Mouse (Mus musculus) heart, embryonic 16.5 days (tissue): ENCODE data around the gene Palld. TPM values are rescaled to one million over a fixed set of nuclear protein-coding genes. Genes with fewer than 3 reads are reported as not detected.

Experiments
- ATAC-seq: fragments of 200-750 bp; cut with Nextera tagmentation; replicated peaks from 2 replicates; pipeline ENCODE4 v1.8.0; 2017; ENCODE audit warnings: moderate number of reproducible peaks; ENCODE audit not compliant: insufficient read depth, low FRiP score; ENCODE audit errors: extremely low read depth
- H3K27ac ChIP-seq: fragments of 300-500 bp; sonication (generic); 2 replicates; pipeline ENCODE4 v1.5.1; 2014; ENCODE audit warnings: mild to moderate bottlenecking, low read length, control low read depth, moderate library complexity
- H3K27me3 ChIP-seq: fragments of 300-500 bp; sonication (generic); 2 replicates; pipeline ENCODE4 v1.6.1; 2014; ENCODE audit warnings: low read length, mixed read lengths; ENCODE audit not compliant: control insufficient read depth, insufficient read depth
- H3K36me3 ChIP-seq: fragments of 300-500 bp; sonication (generic); 2 replicates; pipeline ENCODE4 v1.6.1; 2014; ENCODE audit not compliant: control insufficient read depth, insufficient read depth
- H3K4me1 ChIP-seq: fragments of 300-500 bp; sonication (generic); 2 replicates; pipeline ENCODE4 v1.6.1; 2014; ENCODE audit warnings: low read length, mixed read lengths; ENCODE audit not compliant: control insufficient read depth, insufficient read depth
- H3K4me2 ChIP-seq: fragments of 300-500 bp; sonication (generic); 2 replicates; pipeline ENCODE4 v1.6.1; 2014; ENCODE audit warnings: low read depth, mild to moderate bottlenecking, control low read depth, low read length
- H3K4me3 ChIP-seq: fragments of 300-500 bp; sonication (generic); 2 replicates; pipeline ENCODE4 v1.5.1; 2014; ENCODE audit warnings: mild to moderate bottlenecking, control low read depth, low read length
- H3K9ac ChIP-seq: fragments of 300-500 bp; sonication (generic); 2 replicates; pipeline ENCODE4 v1.6.1; 2014; ENCODE audit warnings: low read length, control low read depth
- H3K9me3 ChIP-seq: fragments of 300-500 bp; sonication (generic); replicated peaks from 2 replicates; pipeline ENCODE4 v1.6.1; 2016; ENCODE audit warnings: low read length; ENCODE audit not compliant: control insufficient read depth
- WGBS: fragments of 180-500 bp; shearing (Covaris S2); extraction: QIAGEN DNeasy Blood & Tissue Kit; methylation state at CpG from one replicate; pipeline ENCODE4 v1.1.7; 2014; 5-methylcytosine and 5-hydroxymethylcytosine counted together
- polyA plus RNA-seq: library from polyadenylated mRNA; unstranded; fragments of >200 nt; fragmentation: Nextera tagmentation; extraction: Ambion mirVana; gene quantifications from 2 replicates; pipeline ENCODE4 v1.2.1, GENCODE M21; 2015

Gene Palld
- polyA plus RNA-seq, 1 experiment from 2014 or later: 190 TPM

GRCm38 (mm10) chr8:61549585-61549984, 352.9 kb downstream of the Palld start:
- no peaks in the 10 kb centered on the region for H3K27me3 ChIP-seq
- H3K4me2 ChIP-seq: no peak overlapping the region
- peaks cover 8% of the 10 kb centered on the region for H3K4me1 ChIP-seq
- ATAC-seq: 0 out of 2 replicates have a peak, but pooled peaks have one; percentile 11
- 68% methylated on average over 40 of the region's 41 CpGs for WGBS
- H3K9me3 ChIP-seq: peaks cover 12% of the 10 kb centered on the region
- H3K4me3 ChIP-seq: no peak overlapping the region
- no peak overlapping the region for H3K9ac ChIP-seq
- H3K36me3 ChIP-seq: peaks cover 25% of the 10 kb centered on the region
- H3K27ac ChIP-seq: no peak overlapping the region

- no peak overlapping the region for H3K4me3 ChIP-seq
- peaks cover 30% of the 10 kb centered on the region for H3K36me3 ChIP-seq
- no peak for ATAC-seq
- H3K4me2 ChIP-seq: no peak overlapping the region
- peaks cover 14% of the 10 kb centered on the region for H3K4me1 ChIP-seq
- peak overlapping the region; percentile 16; the same call in 1 of the 2 replicates for H3K27ac ChIP-seq
- H3K9me3 ChIP-seq: no peaks in the 10 kb centered on the region
- no peak overlapping the region for H3K9ac ChIP-seq
- H3K27me3 ChIP-seq: no peaks in the 10 kb centered on the region
- 47% methylated on average over 7 of the region's 7 CpGs for WGBS
Measured at GRCm38 (mm10) chr8:61539828-61540500, 362.5 kb downstream of the Palld start.

- H3K27me3 ChIP-seq: no peaks in the 10 kb centered on the region
- H3K4me3 ChIP-seq: no peak overlapping the region
- 52% methylated on average over 5 of the region's 5 CpGs for WGBS
- H3K9me3 ChIP-seq: no peaks in the 10 kb centered on the region
- H3K4me2 ChIP-seq: no peak overlapping the region
- ATAC-seq: 0 out of 2 replicates have a peak, but pooled peaks have one; percentile 30
- H3K9ac ChIP-seq: no peak overlapping the region
- 0 out of 2 replicates have a peak overlapping the region, but pooled peaks have one; percentile 27 for H3K27ac ChIP-seq
- H3K4me1 ChIP-seq: peaks cover 18% of the 10 kb centered on the region
- H3K36me3 ChIP-seq: peaks cover 35% of the 10 kb centered on the region
Measured at GRCm38 (mm10) chr8:61537471-61537870, 365.0 kb downstream of the Palld start.

GRCm38 (mm10) chr8:61535472-61535871, 367.0 kb downstream of the Palld start:
- 77% methylated on average over 11 of the region's 11 CpGs for WGBS
- Histone ChIP-seq H3K4me1 (peaks cover 18% of the 10 kb centered on the region), H3K4me2 (no peak overlapping the region), H3K9ac (no peak overlapping the region), H3K27ac (peak overlapping the region; percentile 62), H3K27me3 (no peaks in the 10 kb centered on the region), H3K4me3 (no peak overlapping the region), H3K9me3 (no peaks in the 10 kb centered on the region), H3K36me3 (peaks cover 51% of the 10 kb centered on the region)
- ATAC-seq: no peak

GRCm38 (mm10) chr8:61533356-61533926, 369.0 kb downstream of the Palld start:
- Histone ChIP-seq H3K4me3 (no peak overlapping the region), H3K9me3 (no peaks in the 10 kb centered on the region), H3K4me1 (peaks cover 18% of the 10 kb centered on the region), H3K27ac (no peak overlapping the region), H3K36me3 (peaks cover 55% of the 10 kb centered on the region), H3K4me2 (no peak overlapping the region), H3K27me3 (no peaks in the 10 kb centered on the region), H3K9ac (no peak overlapping the region)
- 53% methylated on average over 16 of the region's 16 CpGs for WGBS
- no peak for ATAC-seq

GRCm38 (mm10) chr8:61532831-61533230, 369.7 kb downstream of the Palld start:
- Histone ChIP-seq H3K36me3 (peaks cover 49% of the 10 kb centered on the region), H3K4me1 (peaks cover 12% of the 10 kb centered on the region), H3K27me3 (no peaks in the 10 kb centered on the region), H3K9ac (no peak overlapping the region), H3K9me3 (no peaks in the 10 kb centered on the region), H3K4me3 (no peak overlapping the region), H3K27ac (no peak overlapping the region), H3K4me2 (no peak overlapping the region)
- 79% methylated on average over 5 of the region's 5 CpGs for WGBS
- no peak for ATAC-seq

GRCm38 (mm10) chr8:61531944-61532795, 370.3 kb downstream of the Palld start:
- no peak for ATAC-seq
- WGBS: 66% methylated on average over 22 of the region's 22 CpGs
- peaks cover 53% of the 10 kb centered on the region for H3K36me3 ChIP-seq

GRCm38 (mm10) chr8:61528642-61529041, 373.8 kb downstream of the Palld start:
- ATAC-seq: no peak
- H3K9ac ChIP-seq: no peak overlapping the region
- 72% methylated on average over 6 of the region's 6 CpGs for WGBS
- H3K9me3 ChIP-seq: no peaks in the 10 kb centered on the region
- no peaks in the 10 kb centered on the region for H3K27me3 ChIP-seq
- no peak overlapping the region for H3K27ac ChIP-seq
- peaks cover 55% of the 10 kb centered on the region for H3K36me3 ChIP-seq
- no peaks in the 10 kb centered on the region for H3K4me1 ChIP-seq
- H3K4me2 ChIP-seq: no peak overlapping the region
- H3K4me3 ChIP-seq: no peak overlapping the region

More at GRCm38 (mm10) chr8:61531944-61532795, 370.3 kb downstream of the Palld start:
- H3K9ac ChIP-seq: no peak overlapping the region
- no peak overlapping the region for H3K27ac ChIP-seq
- no peaks in the 10 kb centered on the region for H3K27me3 ChIP-seq
- no peaks in the 10 kb centered on the region for H3K9me3 ChIP-seq
- no peak overlapping the region for H3K4me2 ChIP-seq
- H3K4me3 ChIP-seq: no peak overlapping the region
- peaks cover 6% of the 10 kb centered on the region for H3K4me1 ChIP-seq

GRCm38 (mm10) chr8:61528197-61528596, 374.3 kb downstream of the Palld start:
- no peak overlapping the region for H3K9ac ChIP-seq
- peaks cover 56% of the 10 kb centered on the region for H3K36me3 ChIP-seq
- H3K4me2 ChIP-seq: no peak overlapping the region
- H3K4me1 ChIP-seq: no peaks in the 10 kb centered on the region
- ATAC-seq: no peak
- no peaks in the 10 kb centered on the region for H3K27me3 ChIP-seq
- no peak overlapping the region for H3K27ac ChIP-seq
- WGBS: 89% methylated on average over 9 of the region's 9 CpGs
- H3K9me3 ChIP-seq: no peaks in the 10 kb centered on the region
- H3K4me3 ChIP-seq: no peak overlapping the region
